Mouse (Mus musculus) forebrain, embryonic 13.5 days (tissue): ENCODE data around the gene Kansl2. TPM values are rescaled to one million over a fixed set of nuclear protein-coding genes. Genes with fewer than 3 reads are reported as not detected.

Source experiments
- ATAC-seq: fragments of 200-750 bp; cut with Nextera tagmentation; 2 replicates; pipeline ENCODE4 v1.8.0; 2017
- H3K27ac ChIP-seq: fragments of 300-500 bp; sonication (generic); 2 replicates; pipeline ENCODE4 v1.5.1; 2015; ENCODE audit warnings: inconsistent platforms, mild to moderate bottlenecking, moderate library complexity
- H3K27me3 ChIP-seq: fragments of 300-500 bp; sonication (generic); 2 replicates; pipeline ENCODE4 v1.6.1; 2015; ENCODE audit warnings: mild to moderate bottlenecking, inconsistent platforms
- H3K36me3 ChIP-seq: fragments of 300-500 bp; sonication (generic); 2 replicates; pipeline ENCODE4 v1.6.1; 2015; ENCODE audit warnings: mild to moderate bottlenecking, inconsistent platforms; ENCODE audit not compliant: poor library complexity, severe bottlenecking
- H3K4me1 ChIP-seq: fragments of 300-500 bp; sonication (generic); 2 replicates; pipeline ENCODE4 v1.6.1; 2015; ENCODE audit warnings: inconsistent platforms
- H3K4me2 ChIP-seq: fragments of 300-500 bp; sonication (generic); 2 replicates; pipeline ENCODE4 v1.6.1; 2015; ENCODE audit warnings: inconsistent platforms, mild to moderate bottlenecking, moderate library complexity
- H3K4me3 ChIP-seq: fragments of 300-500 bp; sonication (generic); 2 replicates; pipeline ENCODE4 v1.5.1; 2015; ENCODE audit warnings: mild to moderate bottlenecking, inconsistent platforms
- H3K9ac ChIP-seq: fragments of 300-500 bp; sonication (generic); 2 replicates; pipeline ENCODE4 v1.6.1; 2015; ENCODE audit warnings: mild to moderate bottlenecking, inconsistent platforms
- H3K9me3 ChIP-seq: fragments of 300-500 bp; sonication (generic); replicated peaks from 2 replicates; pipeline ENCODE4 v1.6.1; 2016; ENCODE audit warnings: inconsistent platforms
- WGBS: fragments of 180-500 bp; shearing (Covaris S2); methylation state at CpG from one replicate; pipeline ENCODE4 v1.1.7; 2015; 5-methylcytosine and 5-hydroxymethylcytosine counted together
- microRNA-seq: library from miRNA; unstranded; fragments of <30 nt; microRNA quantifications from one replicate; pipeline ENCODE4, GENCODE M21; 2016
- polyA plus RNA-seq: library from polyadenylated mRNA; unstranded; fragments of >200 nt; fragmentation: Nextera tagmentation; extraction: Ambion mirVana; gene quantifications from 2 replicates; pipeline ENCODE4 v1.2.1, GENCODE M21; 2015

Kansl2 gene
- polyA plus RNA-seq, 1 experiment from 2014 or later, result 157 TPM

GRCm38 (mm10) chr15:98483907-98484886 lies 49.9 kb downstream of the Kansl2 start:
- Histone ChIP-seq H3K4me3 (no peak overlapping the region), H3K9ac (no peak overlapping the region), H3K27me3 (no peaks in the 10 kb centered on the region), H3K4me1 (no peaks in the 10 kb centered on the region), H3K36me3 (no peaks in the 10 kb centered on the region), H3K4me2 (no peak overlapping the region), H3K27ac (no peak overlapping the region), H3K9me3 (no peaks in the 10 kb centered on the region)
- WGBS, result 82% methylated on average over 18 of the region's 18 CpGs
- no peak for ATAC-seq

DNA sequence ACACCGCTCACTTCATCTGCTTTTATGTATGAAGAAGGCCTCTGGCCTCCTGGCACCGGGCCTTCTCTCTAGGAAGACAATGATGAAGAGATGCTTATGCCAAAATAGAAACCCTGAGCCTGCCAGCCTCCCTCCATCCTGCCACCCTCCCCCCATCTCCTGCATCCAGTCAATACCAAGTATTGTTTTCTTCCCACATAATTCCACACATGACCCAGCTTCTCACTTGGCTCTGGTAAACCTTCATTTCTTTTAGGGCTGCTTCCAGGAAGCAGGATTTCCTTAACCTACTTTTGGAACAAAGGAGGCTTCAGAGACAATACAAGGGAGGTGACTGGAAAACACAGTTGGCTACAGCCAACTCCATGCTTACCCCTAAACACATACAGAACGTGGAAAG lies 51.4 kb downstream of the Kansl2 start, which contains the start of gene Lalba:
Gene Lalba, minus strand, starts transcription at position 21 of the 400 bp plus-strand sequence.
- ATAC-seq, result no peak
- H3K4me2 ChIP-seq, result no peak within 1 kb of the TSS
- 64% methylated on average over 3 of the region's 3 CpGs for WGBS
- H3K27me3 ChIP-seq, result no peaks in the 10 kb centered on the region
- no peaks in the 10 kb centered on the region for H3K4me1 ChIP-seq
- no peaks in the 10 kb centered on the region for H3K9me3 ChIP-seq
- H3K9ac ChIP-seq, result no peak within 1 kb of the TSS
- H3K27ac ChIP-seq, result no peak within 1 kb of the TSS
- no peak within 1 kb of the TSS for H3K4me3 ChIP-seq
- H3K36me3 ChIP-seq, result no peaks in the 10 kb centered on the region

- WGBS, result 69% methylated on average over 7 of the region's 7 CpGs
- no peak for ATAC-seq
These were observed 54.4 kb downstream of the Kansl2 start for GRCm38 (mm10) chr15:98479568-98480102.

DNA sequence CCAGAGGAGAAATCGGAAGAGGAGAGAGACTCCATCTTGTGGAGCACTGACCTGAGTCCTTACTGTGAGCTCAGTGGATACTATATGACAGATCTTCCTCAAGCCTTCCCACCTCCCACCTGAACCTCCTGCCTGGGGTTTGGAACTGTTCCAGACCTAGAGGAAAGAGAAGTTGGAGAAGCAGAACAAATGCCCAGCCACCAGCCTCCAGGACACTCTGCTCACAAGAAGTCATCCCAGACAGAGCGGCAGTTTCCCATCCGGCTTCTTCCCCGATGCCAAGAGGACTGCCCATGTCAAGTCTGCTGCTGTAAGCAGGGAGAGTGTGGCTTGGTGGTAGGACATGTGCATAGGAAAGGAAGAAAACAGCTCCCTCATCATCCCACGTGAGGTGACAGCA lies 57.8 kb downstream of the Kansl2 start:
- ATAC-seq, result no peak
- WGBS, result 78% methylated on average over 5 of the region's 5 CpGs
- Histone ChIP-seq H3K27ac (no peak overlapping the region), H3K4me1 (no peaks in the 10 kb centered on the region; the same call in 1 of the 2 replicates), H3K27me3 (no peaks in the 10 kb centered on the region), H3K4me3 (no peak overlapping the region), H3K9me3 (no peaks in the 10 kb centered on the region), H3K4me2 (no peak overlapping the region), H3K9ac (no peak overlapping the region), H3K36me3 (no peaks in the 10 kb centered on the region)

More at GRCm38 (mm10) chr15:98479568-98480102, 54.4 kb downstream of the Kansl2 start:
- Histone ChIP-seq H3K4me2 (no peak overlapping the region), H3K9me3 (no peaks in the 10 kb centered on the region), H3K27me3 (no peaks in the 10 kb centered on the region), H3K9ac (no peak overlapping the region), H3K36me3 (no peaks in the 10 kb centered on the region), H3K4me3 (no peak overlapping the region), H3K4me1 (no peaks in the 10 kb centered on the region; the same call in 1 of the 2 replicates), H3K27ac (no peak overlapping the region)

GRCm38 (mm10) chr15:98475382-98475781 lies 58.7 kb downstream of the Kansl2 start:
- Histone ChIP-seq H3K4me2 (no peak overlapping the region), H3K4me1 (no peaks in the 10 kb centered on the region; the same call in 1 of the 2 replicates), H3K27me3 (no peaks in the 10 kb centered on the region), H3K36me3 (no peaks in the 10 kb centered on the region), H3K27ac (no peak overlapping the region), H3K4me3 (no peak overlapping the region), H3K9me3 (no peaks in the 10 kb centered on the region), H3K9ac (no peak overlapping the region)
- 58% methylated on average over 10 of the region's 10 CpGs for WGBS
- ATAC-seq, result no peak

- Histone ChIP-seq H3K36me3 (no peaks in the 10 kb centered on the region), H3K4me3 (no peak overlapping the region), H3K4me2 (no peak overlapping the region), H3K27me3 (no peaks in the 10 kb centered on the region), H3K9me3 (no peaks in the 10 kb centered on the region), H3K27ac (no peak overlapping the region), H3K9ac (no peak overlapping the region), H3K4me1 (no peaks in the 10 kb centered on the region; the same call in 1 of the 2 replicates)
- 78% methylated on average over 10 of the region's 10 CpGs for WGBS
- ATAC-seq, result no peak
These were observed 59.1 kb downstream of the Kansl2 start for GRCm38 (mm10) chr15:98474958-98475357.

DNA sequence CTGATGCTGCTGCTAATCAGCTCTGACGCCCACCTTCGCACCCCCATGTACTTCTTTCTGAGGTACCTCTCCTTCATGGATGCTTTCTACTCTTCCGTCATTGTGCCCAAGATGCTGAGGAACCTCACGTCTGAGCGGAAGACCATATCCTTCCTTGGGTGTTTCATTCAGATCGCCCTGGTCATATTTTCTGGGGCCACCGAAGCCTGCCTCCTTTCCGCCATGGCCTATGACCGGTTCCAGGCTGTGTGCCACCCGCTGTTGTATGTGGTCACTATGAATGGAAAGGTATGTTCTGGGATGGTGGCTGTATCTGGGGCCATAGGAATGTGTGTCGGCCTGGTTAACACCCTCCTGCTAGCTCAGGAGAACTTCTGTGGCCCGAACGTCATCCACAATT lies 62.5 kb downstream of the Kansl2 start:
- Histone ChIP-seq H3K9ac (no peak overlapping the region), H3K4me2 (no peak overlapping the region), H3K36me3 (no peaks in the 10 kb centered on the region), H3K4me1 (no peaks in the 10 kb centered on the region; the same call in 1 of the 2 replicates), H3K9me3 (no peaks in the 10 kb centered on the region), H3K4me3 (no peak overlapping the region), H3K27me3 (no peaks in the 10 kb centered on the region), H3K27ac (no peak overlapping the region)
- ATAC-seq, result no peak
- WGBS, result 94% methylated on average over 13 of the region's 13 CpGs

DNA sequence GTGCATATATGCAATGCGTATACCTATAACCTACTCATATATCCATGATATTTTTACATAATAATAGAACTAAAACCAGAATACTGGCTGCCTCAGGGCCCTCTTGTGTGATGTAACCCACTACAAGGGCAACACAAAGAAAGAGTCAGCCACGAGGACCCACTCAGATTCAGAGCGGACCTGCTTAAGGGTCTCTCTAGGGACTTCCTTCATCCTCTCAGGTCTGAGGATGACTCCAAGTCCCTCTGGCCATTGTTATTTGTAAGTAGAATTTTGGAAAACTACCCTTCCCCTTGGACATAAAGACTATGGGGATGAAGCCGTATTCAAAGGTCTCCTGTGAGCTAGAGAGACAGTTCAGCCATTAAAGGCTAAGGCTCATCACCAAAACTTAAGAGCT lies 64.5 kb downstream of the Kansl2 start, which contains the start of gene OR5BS1P:
Gene OR5BS1P, plus strand, starts transcription at position 301 of the 400 bp plus-strand sequence.
- H3K4me1 ChIP-seq, result no peaks in the 10 kb centered on the region
- no peak within 1 kb of the TSS for H3K9ac ChIP-seq
- 88% methylated on average over 4 of the region's 4 CpGs for WGBS
- no peak within 1 kb of the TSS for H3K4me3 ChIP-seq
- no peaks in the 10 kb centered on the region for H3K9me3 ChIP-seq
- no peak within 1 kb of the TSS for H3K4me2 ChIP-seq
- no peaks in the 10 kb centered on the region for H3K36me3 ChIP-seq
- H3K27me3 ChIP-seq, result no peaks in the 10 kb centered on the region
- H3K27ac ChIP-seq, result no peak within 1 kb of the TSS
- no peak for ATAC-seq

Small RNA genes within 50 kb of the gene (microRNA-seq; reads per million reads assigned to microRNA genes)
- 0.80 reads per million for gene Mir1291

Other genes with a start within 250 kb of the Kansl2 start
- 1.8 and 2.6 TPM in 2 replicates for gene Zfp641, start 238.1 kb downstream of the Kansl2 start, polyA plus RNA-seq
- gene Olfr285, start 216.9 kb downstream of the Kansl2 start, polyA plus RNA-seq, result not detected in 2 replicates
- gene Olfr284, start 193.3 kb downstream of the Kansl2 start, polyA plus RNA-seq, result not detected in 2 replicates
- gene Olfr283, start 153.3 kb downstream of the Kansl2 start, polyA plus RNA-seq, result not detected in 2 replicates
- gene Olfr282, start 103.0 kb downstream of the Kansl2 start, polyA plus RNA-seq, result not detected in 2 replicates
- not detected in 2 replicates for gene Olfr281, start 81.7 kb downstream of the Kansl2 start, polyA plus RNA-seq
- gene OR5BS1P, start 64.4 kb downstream of the Kansl2 start, polyA plus RNA-seq, result not detected in 2 replicates
- gene Lalba, start 51.5 kb downstream of the Kansl2 start, polyA plus RNA-seq, result not detected in 2 replicates
- gene Olfr279, start 41.9 kb downstream of the Kansl2 start, polyA plus RNA-seq, result not detected in 2 replicates
- gene Ccnt1, start 36.7 kb upstream of the Kansl2 start, polyA plus RNA-seq, result 63.6 and 68.1 TPM in 2 replicates
- not detected in 2 replicates for gene 4930415O20Rik, start 36.7 kb upstream of the Kansl2 start, polyA plus RNA-seq
- 8.9 and 10.3 TPM in 2 replicates for gene Adcy6, start 75.8 kb upstream of the Kansl2 start, polyA plus RNA-seq
- 82.1 and 94.8 TPM in 2 replicates for gene Cacnb3, start 96.6 kb upstream of the Kansl2 start, polyA plus RNA-seq
- 32.5 and 33.3 TPM in 2 replicates for gene Ddx23, start 128.6 kb upstream of the Kansl2 start, polyA plus RNA-seq
- 6.3 and 7.0 TPM in 2 replicates for gene Rnd1, start 143.2 kb upstream of the Kansl2 start, polyA plus RNA-seq
- gene Ccdc65, start 173.9 kb upstream of the Kansl2 start, polyA plus RNA-seq, result 2.1 TPM in 2 replicates
- 3.0 and 4.9 TPM in 2 replicates for gene Fkbp11, start 193.9 kb upstream of the Kansl2 start, polyA plus RNA-seq
- gene Arf3, start 228.9 kb upstream of the Kansl2 start, polyA plus RNA-seq, result 49.2 and 55.1 TPM in 2 replicates
- not detected in 2 replicates for gene Wnt10b, start 243.9 kb upstream of the Kansl2 start, polyA plus RNA-seq